Mouse (Mus musculus) MEL (cell line): ENCODE data around the gene Wnt7b. TPM values are rescaled to one million over a fixed set of nuclear protein-coding genes. Genes with fewer than 3 reads are reported as not detected.

ENCODE experiments used
- DNase-seq: peaks from one replicate; pipeline ENCODE4 v3.0.0; 2011; ENCODE audit warnings: low read depth, low spot score
- H3K27ac ChIP-seq: 2 replicates; pipeline ENCODE4 v1.5.1; 2012; ENCODE audit warnings: low read depth, mild to moderate bottlenecking, control low read depth, low read length, moderate library complexity; ENCODE audit not compliant: control insufficient read depth
- H3K27me3 ChIP-seq, 2 experiments: fragments of 150-350 bp in 1 of 2; sonication (generic) in 1 of 2; 2 replicates each; pipeline ENCODE4 v1.6.1; 2012; ENCODE audit warnings: low read length in 2 of 2, mild to moderate bottlenecking in 2 of 2, improper control_type of control experiment in 1 of 2, moderate library complexity in 1 of 2; ENCODE audit not compliant: insufficient read depth in 2 of 2, control insufficient read depth in 1 of 2
- H3K36me3 ChIP-seq, 2 experiments: 2 replicates each; pipeline ENCODE4 v1.6.1; 2012 to 2014; ENCODE audit warnings: low read length in 2 of 2, improper control_type of control experiment in 1 of 2, inconsistent platforms in 1 of 2, mild to moderate bottlenecking in 1 of 2; ENCODE audit not compliant: insufficient read depth in 2 of 2, control insufficient read depth in 1 of 2
- H3K4me1 ChIP-seq, 2 experiments: fragments of 150-350 bp in 1 of 2; sonication (generic) in 1 of 2; 2 replicates each; pipeline ENCODE4 v1.6.1; 2012; ENCODE audit warnings: low read length in 2 of 2, improper control_type of control experiment in 1 of 2, mild to moderate bottlenecking in 1 of 2; ENCODE audit not compliant: insufficient read depth in 2 of 2, control insufficient read depth in 1 of 2
- H3K4me3 ChIP-seq, 2 experiments: fragments of 150-350 bp in 1 of 2; sonication (generic) in 1 of 2; 2 replicates each; pipeline ENCODE4 v1.5.1; 2012; ENCODE audit warnings: low read depth in 2 of 2, low read length in 2 of 2, mild to moderate bottlenecking in 2 of 2, moderate library complexity in 2 of 2, control low read depth in 1 of 2, improper control_type of control experiment in 1 of 2; ENCODE audit not compliant: control insufficient read depth in 1 of 2, insufficient read depth in 1 of 2
- H3K79me2 ChIP-seq: 2 replicates; pipeline ENCODE4 v1.6.1; 2012; ENCODE audit warnings: mild to moderate bottlenecking, low read length, moderate library complexity; ENCODE audit not compliant: control insufficient read depth, poor library complexity, insufficient read depth
- H3K9ac ChIP-seq: 2 replicates; pipeline ENCODE4 v1.6.1; 2012; ENCODE audit warnings: low read depth, mild to moderate bottlenecking, control low read depth, low read length, moderate library complexity; ENCODE audit not compliant: control insufficient read depth, poor library complexity, severe bottlenecking
- H3K9me3 ChIP-seq: fragments of 150-350 bp; sonication (generic); replicated peaks from 2 replicates; pipeline ENCODE4 v1.6.1; 2012; ENCODE audit warnings: mild to moderate bottlenecking, low read length, improper control_type of control experiment, moderate library complexity; ENCODE audit not compliant: insufficient read depth
- CTCF ChIP-seq, 3 experiments: IDR thresholded peaks in 2 of 3; conservative IDR thresholded peaks in 1 of 3; 2 replicates each; pipeline ENCODE4 v1.5.1; 2011 to 2012; ENCODE audit warnings: low read length in 3 of 3, low read depth in 2 of 3, mild to moderate bottlenecking in 2 of 3, improper control_type of control experiment in 1 of 3, inconsistent platforms in 1 of 3, mixed read lengths in 1 of 3, moderate library complexity in 1 of 3; ENCODE audit not compliant: control insufficient read depth in 1 of 3, insufficient read depth in 1 of 3, poor library complexity in 1 of 3, severe bottlenecking in 1 of 3
- ELF1 ChIP-seq: IDR thresholded peaks from 2 replicates; pipeline ENCODE4 v1.6.1; 2014; ENCODE audit warnings: low read depth, mild to moderate bottlenecking, inconsistent platforms, low read length, improper control_type of control experiment, moderate library complexity
- KAT2A ChIP-seq: conservative IDR thresholded peaks from 2 replicates; pipeline ENCODE4 v1.6.1; 2012; ENCODE audit warnings: low read depth, low read length, improper control_type of control experiment, inconsistent platforms
- MAZ ChIP-seq: IDR thresholded peaks from 2 replicates; pipeline ENCODE4 v1.6.1; 2012; ENCODE audit warnings: low read depth, mild to moderate bottlenecking, inconsistent platforms, low read length, improper control_type of control experiment
- MEF2A ChIP-seq: IDR thresholded peaks from 2 replicates; pipeline ENCODE4 v1.6.1; 2014; ENCODE audit warnings: low read depth, mild to moderate bottlenecking, inconsistent platforms, low read length, improper control_type of control experiment; ENCODE audit not compliant: poor library complexity, insufficient replicate concordance, severe bottlenecking; ENCODE audit errors: extremely low read depth
- MYB ChIP-seq: IDR thresholded peaks from 2 replicates; pipeline ENCODE4 v1.6.1; 2011; ENCODE audit warnings: mild to moderate bottlenecking, low read depth, low read length, improper control_type of control experiment
- POLR2A ChIP-seq, 2 experiments: IDR thresholded peaks; 2 replicates each; pipeline ENCODE4 v1.6.1; 2011 to 2012; ENCODE audit warnings: low read length in 2 of 2, mild to moderate bottlenecking in 2 of 2, control low read depth in 1 of 2, improper control_type of control experiment in 1 of 2, low read depth in 1 of 2, moderate library complexity in 1 of 2; ENCODE audit not compliant: control insufficient read depth in 1 of 2, insufficient read depth in 1 of 2, poor library complexity in 1 of 2
- POLR2AphosphoS5 ChIP-seq: IDR thresholded peaks from 2 replicates; pipeline ENCODE4 v1.6.1; 2012; ENCODE audit warnings: low read depth, borderline replicate concordance, mild to moderate bottlenecking, inconsistent platforms, low read length, moderate library complexity, mixed read lengths
- RAD21 ChIP-seq: IDR thresholded peaks from 2 replicates; pipeline ENCODE4 v1.6.1; 2011; ENCODE audit warnings: mild to moderate bottlenecking, low read depth, low read length, improper control_type of control experiment
- RCOR1 ChIP-seq: IDR thresholded peaks from 2 replicates; pipeline ENCODE4 v1.6.1; 2012; ENCODE audit warnings: low read depth, mild to moderate bottlenecking, inconsistent platforms, low read length, improper control_type of control experiment
- SMC3 ChIP-seq: IDR thresholded peaks from 2 replicates; pipeline ENCODE4 v1.6.1; 2011; ENCODE audit warnings: low read depth, low read length, improper control_type of control experiment
- UBTF ChIP-seq: IDR thresholded peaks from 2 replicates; pipeline ENCODE4 v1.6.1; 2012; ENCODE audit warnings: low read depth, mild to moderate bottlenecking, inconsistent platforms, low read length, improper control_type of control experiment, moderate library complexity, borderline replicate concordance; ENCODE audit not compliant: insufficient read depth
- USF1 ChIP-seq: IDR thresholded peaks from 2 replicates; pipeline ENCODE4 v1.6.1; 2014; ENCODE audit warnings: low read depth, mild to moderate bottlenecking, inconsistent platforms, low read length, improper control_type of control experiment, moderate library complexity
- USF2 ChIP-seq, 2 experiments: IDR thresholded peaks; 2 replicates each; pipeline ENCODE4 v1.6.1; 2011 to 2012; ENCODE audit warnings: improper control_type of control experiment in 2 of 2, low read length in 2 of 2, borderline replicate concordance in 1 of 2, inconsistent platforms in 1 of 2, low read depth in 1 of 2, mild to moderate bottlenecking in 1 of 2; ENCODE audit not compliant: insufficient read depth in 1 of 2
- ZC3H11A ChIP-seq: IDR thresholded peaks from 2 replicates; pipeline ENCODE4 v1.6.1; 2012; ENCODE audit warnings: low read depth, mild to moderate bottlenecking, inconsistent platforms, low read length, improper control_type of control experiment
- ZKSCAN1 ChIP-seq: IDR thresholded peaks from 2 replicates; pipeline ENCODE4 v1.6.1; 2012; ENCODE audit warnings: low read depth, mild to moderate bottlenecking, inconsistent platforms, low read length, improper control_type of control experiment, moderate library complexity
- polyA plus RNA-seq, 2 experiments: library from polyadenylated mRNA; stranded (reverse) in 1 of 2; unstranded in 1 of 2; fragments of >175 nt in 1 of 2; fragments of >200 nt in 1 of 2; gene quantifications; 2 replicates each; pipeline versions ENCODE4 v1.2.1 to v1.2.4; 2012; ENCODE audit warnings: low replicate concordance in 2 of 2, low read depth in 1 of 2; ENCODE audit not compliant: insufficient read length in 2 of 2, insufficient read depth in 1 of 2, missing spikeins in 1 of 2
- total RNA-seq: library from RNA; depleted of rRNA; stranded (reverse); fragments of 300-350 nt; gene quantifications from 2 replicates; pipeline ENCODE4 v1.2.3, GENCODE M21; 2012

The Wnt7b gene
- total and polyA plus RNA-seq, 3 experiments, result not detected

GRCm38 (mm10) chr15:85583504-85583903, 1.2 kb upstream of the Wnt7b start:
- no peaks in the 10 kb centered on the region for H3K9me3 ChIP-seq

DNA sequence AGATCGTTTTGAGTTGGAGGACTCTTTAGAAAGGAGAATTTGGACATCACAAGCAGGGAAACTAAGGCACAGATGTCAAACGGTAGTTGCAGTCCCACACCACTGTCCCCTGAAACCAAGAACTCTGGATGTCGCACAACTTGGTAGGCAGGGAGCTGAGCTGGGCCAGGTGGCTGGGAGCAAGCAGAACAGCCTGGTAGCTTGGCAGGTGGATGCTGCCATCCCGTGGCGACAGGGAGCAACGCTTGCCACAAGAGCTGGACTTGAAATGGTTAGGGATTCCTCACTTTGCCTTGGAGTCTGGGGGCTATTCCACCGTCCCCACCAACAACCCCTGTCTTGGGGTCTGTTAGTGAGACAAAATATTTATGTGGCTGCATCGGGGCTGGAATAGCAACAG, 751 bp upstream of the Wnt7b start:
- TF ChIP-seq SMC3 (peak; percentile 36; the same call in 1 of the 2 replicates), RAD21 (peak; percentile 59), MAZ (no peak), CTCF (IDR thresholded peaks at IDR 0.05 in 2 of 3, conservative IDR thresholded peaks at IDR 0.05 in 1 of 3; ENCODE audit: control insufficient read depth in 1 of 3, insufficient read depth in 1 of 3, low read depth in 2 of 3, low read length in 3 of 3, poor library complexity in 1 of 3, severe bottlenecking in 1 of 3) (peak in 2 of 3 experiments; percentile 56 to 68; a peak in 4 of 6 replicates)
- no peaks in the 10 kb centered on the region for H3K79me2 ChIP-seq
- H3K27me3 ChIP-seq, result no peaks in the 10 kb centered on the region; a peak in 1 of 4 replicates
- H3K4me1 ChIP-seq, result no peaks in the 10 kb centered on the region
- no peaks in the 10 kb centered on the region for H3K36me3 ChIP-seq
- DNase-seq, result peak; percentile 32
- no peak overlapping the region for H3K27ac ChIP-seq
- no peak overlapping the region for H3K4me3 ChIP-seq
- no peaks in the 10 kb centered on the region for H3K9me3 ChIP-seq
- no peak overlapping the region for H3K9ac ChIP-seq

More at GRCm38 (mm10) chr15:85583504-85583903, 1.2 kb upstream of the Wnt7b start:
- H3K9ac ChIP-seq, result no peak overlapping the region
- DNase-seq, result peak; percentile 54
- no peaks in the 10 kb centered on the region; a peak in 1 of 4 replicates for H3K27me3 ChIP-seq
- H3K36me3 ChIP-seq, result no peaks in the 10 kb centered on the region
- no peak for TF ChIP-seq POLR2A (IDR thresholded peaks at IDR 0.05; ENCODE audit: control insufficient read depth in 1 of 2, insufficient read depth in 1 of 2, low read depth in 1 of 2, low read length in 2 of 2, poor library complexity in 1 of 2)
- TF ChIP-seq UBTF, result no peak
- no peak for TF ChIP-seq USF1
- TF ChIP-seq MAZ, result no peak
- TF ChIP-seq ZKSCAN1, result no peak
- peak; percentile 53 to 85 (median 81) for TF ChIP-seq CTCF (IDR thresholded peaks at IDR 0.05 in 2 of 3, conservative IDR thresholded peaks at IDR 0.05 in 1 of 3; ENCODE audit: control insufficient read depth in 1 of 3, insufficient read depth in 1 of 3, low read depth in 2 of 3, low read length in 3 of 3, poor library complexity in 1 of 3, severe bottlenecking in 1 of 3)
- no peak for TF ChIP-seq USF2 (IDR thresholded peaks at IDR 0.05; ENCODE audit: borderline replicate concordance in 1 of 2, insufficient read depth in 1 of 2, low read depth in 1 of 2, low read length in 2 of 2)
- no peak for TF ChIP-seq MYB
- no peak for TF ChIP-seq KAT2A
- TF ChIP-seq ELF1, result no peak
- TF ChIP-seq RCOR1, result no peak
- peak; percentile 63 for TF ChIP-seq ZC3H11A
- no peak for TF ChIP-seq MEF2A
- TF ChIP-seq RAD21, result peak; percentile 76
- TF ChIP-seq POLR2AphosphoS5, result no peak
- peak; percentile 74 for TF ChIP-seq SMC3
- no peak overlapping the region for H3K4me3 ChIP-seq
- H3K4me1 ChIP-seq, result no peaks in the 10 kb centered on the region
- H3K27ac ChIP-seq, result no peak overlapping the region
- H3K79me2 ChIP-seq, result no peaks in the 10 kb centered on the region
